Mouse (Mus musculus): ENCODE results near the gene Gzmm.

Gene Gzmm

DNA sequence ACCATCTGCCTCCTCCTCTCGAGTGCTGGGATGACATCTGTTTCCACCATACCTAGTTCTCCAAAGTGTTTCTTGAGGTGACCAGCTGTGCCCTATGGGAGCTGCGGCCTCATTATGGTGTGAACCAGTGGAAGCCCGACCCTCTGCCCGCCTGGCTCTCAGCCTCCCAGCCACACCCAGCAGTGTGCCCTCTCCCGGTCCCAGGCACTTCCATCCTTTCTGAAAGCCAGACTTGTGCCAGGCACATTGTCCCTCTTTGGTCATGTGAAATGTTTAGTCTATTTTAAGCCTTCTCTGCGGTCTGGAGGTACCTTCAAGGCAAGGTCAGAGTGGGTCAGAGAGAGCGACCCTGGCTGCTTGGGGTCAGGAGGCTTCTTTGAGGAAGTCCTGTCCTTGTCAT, 34.9 kb downstream of the Gzmm start:
- 74% methylated on average over 7 of the region's 7 CpGs for WGBS

- WGBS = 39% methylated on average over 11 of the region's 11 CpGs
Observed at GRCm38 (mm10) chr10:79726090-79726489, 37.3 kb downstream of the Gzmm start.

GRCm38 (mm10) chr10:79728323-79729249, 39.8 kb downstream of the Gzmm start:
- WGBS = 40% methylated on average over 28 of the region's 28 CpGs

- 34% methylated on average over 13 of the region's 13 CpGs for WGBS
Observed at GRCm38 (mm10) chr10:79729357-79729965, 40.6 kb downstream of the Gzmm start.

GRCm38 (mm10) chr10:79732500-79732899, 43.7 kb downstream of the Gzmm start:
- 100% methylated on average over 1 of the region's 1 CpGs for WGBS

GRCm38 (mm10) chr10:79733847-79734246, 45.0 kb downstream of the Gzmm start:
- 95% methylated on average over 15 of the region's 15 CpGs for WGBS

- 52% methylated on average over 52 of the region's 52 CpGs for WGBS
Observed at GRCm38 (mm10) chr10:79735361-79735760, 46.5 kb downstream of the Gzmm start.

DNA sequence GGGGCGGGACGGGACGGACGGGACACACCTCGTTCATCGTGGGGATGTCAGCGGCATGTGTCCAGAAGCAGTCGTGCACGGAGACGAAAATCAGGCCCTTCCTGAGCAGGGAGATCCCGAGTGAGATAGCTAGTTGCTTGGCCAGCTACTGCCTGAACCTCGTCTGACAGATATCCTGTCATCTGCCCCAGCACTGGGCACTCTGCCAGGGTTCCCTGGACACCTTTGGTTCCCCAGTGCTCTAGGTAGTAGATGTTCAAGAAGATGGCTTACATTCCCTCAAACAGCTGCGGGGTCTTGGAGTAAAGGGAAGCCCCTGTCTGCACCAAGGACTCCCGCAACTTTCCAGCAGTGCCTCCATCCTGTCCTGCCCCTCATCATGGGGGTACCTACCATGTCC, 47.9 kb downstream of the Gzmm start:
- 75% methylated on average over 14 of the region's 14 CpGs for WGBS

DNA sequence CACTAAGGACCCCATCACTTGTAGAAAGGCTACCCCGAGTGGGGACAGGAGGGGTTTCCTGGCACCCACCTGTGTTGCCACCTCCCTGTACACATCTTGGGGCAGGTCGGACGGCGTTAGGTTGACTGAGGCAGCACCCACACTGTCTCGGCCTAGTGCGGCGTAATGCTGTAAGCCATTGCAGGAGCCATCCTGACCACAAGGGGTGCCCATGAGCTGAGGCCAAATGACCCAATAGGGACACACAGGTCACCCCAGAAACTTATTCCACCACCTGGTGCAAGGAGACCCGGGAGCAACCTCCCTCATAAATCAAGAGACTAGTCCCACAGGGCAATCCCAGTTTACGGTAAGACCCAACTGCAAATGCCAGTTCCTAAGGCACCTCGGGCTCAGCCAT, 49.4 kb downstream of the Gzmm start:
- 86% methylated on average over 10 of the region's 10 CpGs for WGBS

GRCm38 (mm10) chr10:79739234-79739633, 50.4 kb downstream of the Gzmm start:
- 97% methylated on average over 28 of the region's 28 CpGs for WGBS

DNA sequence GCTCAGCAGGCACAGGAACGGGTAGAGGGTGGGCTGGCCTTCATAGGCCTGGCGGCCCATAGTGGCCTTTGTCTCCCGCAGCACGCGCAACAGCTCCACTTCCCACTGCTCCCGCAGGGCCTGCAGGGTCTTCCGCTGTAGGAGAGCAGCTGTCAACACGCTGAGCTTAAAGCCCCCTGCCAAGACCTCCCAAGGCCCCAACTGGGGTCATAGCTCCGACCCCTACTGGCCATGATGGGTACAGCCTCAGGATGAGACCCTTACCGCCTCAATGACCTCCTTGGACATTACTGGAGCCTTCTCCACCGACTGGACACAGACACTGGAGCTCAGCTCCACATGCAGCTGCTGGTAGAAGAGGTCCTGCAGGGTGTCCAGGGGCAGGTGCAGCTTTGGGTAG, 52.0 kb downstream of the Gzmm start:
- 72% methylated on average over 11 of the region's 11 CpGs for WGBS

- 84% methylated on average over 11 of the region's 11 CpGs for WGBS
Observed at GRCm38 (mm10) chr10:79743161-79743560, 54.3 kb downstream of the Gzmm start.

DNA sequence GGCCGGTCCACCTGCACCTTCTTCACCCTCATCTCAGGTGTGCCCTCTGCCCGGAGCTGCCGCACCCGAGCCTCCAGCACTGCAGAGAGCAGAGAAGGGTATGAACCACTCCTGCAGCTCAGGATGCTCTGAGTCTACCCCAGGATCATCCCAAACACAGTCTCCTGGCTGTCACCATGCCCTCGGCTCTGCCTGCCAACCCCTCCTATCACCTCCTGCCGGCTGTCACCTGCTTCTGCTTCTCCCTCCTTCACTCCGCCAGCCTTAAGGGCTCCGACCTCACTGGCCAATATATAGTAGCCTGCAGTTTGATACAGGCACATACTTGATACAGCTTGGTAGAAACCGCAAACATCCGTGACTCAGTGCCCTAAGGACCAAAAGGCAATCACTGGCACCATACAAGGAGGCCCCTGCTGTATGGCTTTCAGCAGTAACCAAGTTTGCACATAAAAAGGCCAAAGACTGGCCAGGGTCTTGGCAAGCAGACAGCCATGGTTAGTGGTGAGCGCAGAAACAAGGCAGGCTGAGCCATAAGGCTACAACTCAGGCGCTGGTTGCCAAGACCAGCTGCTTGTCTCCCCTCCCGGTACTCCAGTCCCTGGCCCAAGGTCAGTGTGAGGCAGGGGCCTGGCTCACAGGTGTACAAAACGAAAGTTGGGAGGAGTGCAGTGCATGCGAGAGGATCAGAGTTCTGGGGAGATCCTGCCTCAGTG, 55.0 kb downstream of the Gzmm start:
- 94% methylated on average over 15 of the region's 15 CpGs for WGBS
